20 mouse cellular contexts compared by ENCODE assay signal in the genomic region with DNA sequence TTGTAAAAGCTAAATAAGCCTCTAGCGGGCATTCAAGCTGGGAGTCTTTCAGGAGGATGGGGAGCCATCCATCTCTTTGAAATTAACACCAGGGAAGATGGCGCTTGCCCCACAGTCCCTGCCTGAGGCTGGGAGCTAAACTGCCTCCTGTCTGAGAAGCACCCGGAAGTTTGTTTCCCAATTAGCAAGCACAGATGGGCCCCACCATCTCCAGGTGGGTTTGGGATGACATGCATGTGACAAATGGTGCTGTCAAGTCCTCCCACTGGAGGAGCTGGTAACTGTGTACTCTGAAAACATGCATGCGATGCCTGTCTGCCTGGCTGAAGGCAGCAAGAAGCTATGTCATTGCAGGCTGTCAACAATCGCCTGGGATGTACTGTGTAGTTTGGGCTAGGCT. TPM values are rescaled to one million over a fixed set of nuclear protein-coding genes. Genes with fewer than 3 reads are reported as not detected.
A peak's percentile ranks its signal among the peaks of the same experiment; 100 is the strongest.
DNase-seq lines count a peak whose midpoint lies in the region; ATAC-seq and TF ChIP-seq lines count a peak whose summit lies in the region.
"Had no signal": no experiment of that assay in that cellular context is flagged by ENCODE, and none has a peak within 500 bp of the region (broad histone marks: within the 10 kb centered on the region; RNA-seq: fewer than 3 reads in every experiment).

No protein-coding gene starts in this region.

- no peak overlapping the region for H3K9ac ChIP-seq in kidney, embryonic 14.5 days (ENCODE audit: low read depth, low read length)
- no peak overlapping the region for H3K9ac ChIP-seq in forebrain, postnatal 0 days
- H3K9ac ChIP-seq in neural tube, embryonic 15.5 days (replicated peaks): no peak overlapping the region
- H3K9ac ChIP-seq: liver, embryonic 15.5 days had no signal

- peak; percentile 12; the same call in 1 of the 2 replicates for TF ChIP-seq CTCF in forebrain, postnatal 0 days (IDR thresholded peaks at IDR 0.05; ENCODE audit: low read depth)

- H3K36me3 ChIP-seq in kidney, embryonic 14.5 days (ENCODE audit: control insufficient read depth, insufficient read depth, low read length): no peaks in the 10 kb centered on the region
- H3K36me3 ChIP-seq in megakaryocyte, embryonic 14.5 days (replicated peaks; ENCODE audit: low read length): no peaks in the 10 kb centered on the region
- H3K36me3 ChIP-seq in forebrain, postnatal 0 days (ENCODE audit: insufficient read depth): no peaks in the 10 kb centered on the region
- H3K36me3 ChIP-seq in neural tube, embryonic 15.5 days: no peaks in the 10 kb centered on the region
- H3K36me3 ChIP-seq: heart, embryonic 10.5 days; liver, embryonic 15.5 days had no signal

- H3K27me3 ChIP-seq in kidney, embryonic 14.5 days (ENCODE audit: control insufficient read depth, insufficient read depth, low read length): no peaks in the 10 kb centered on the region
- H3K27me3 ChIP-seq in megakaryocyte, embryonic 14.5 days (replicated peaks): peaks cover 44% of the 10 kb centered on the region
- no peaks in the 10 kb centered on the region for H3K27me3 ChIP-seq in forebrain, postnatal 0 days (ENCODE audit: insufficient read depth, low read length)
- no peaks in the 10 kb centered on the region; the same call in 1 of the 2 replicates for H3K27me3 ChIP-seq in neural tube, embryonic 15.5 days (replicated peaks)
- H3K27me3 ChIP-seq: liver, embryonic 15.5 days had no signal

- H3K4me1 ChIP-seq in kidney, embryonic 14.5 days (ENCODE audit: control insufficient read depth, insufficient read depth, low read length): peaks cover 12% of the 10 kb centered on the region
- H3K4me1 ChIP-seq in megakaryocyte, embryonic 14.5 days: peaks cover 15% of the 10 kb centered on the region
- 0 out of 2 replicates have a peak, but pooled peaks cover 2% of the 10 kb centered on the region for H3K4me1 ChIP-seq in forebrain, postnatal 0 days (ENCODE audit: insufficient read depth)
- peaks cover 15% of the 10 kb centered on the region for H3K4me1 ChIP-seq in neural tube, embryonic 15.5 days
- H3K4me1 ChIP-seq: liver, embryonic 15.5 days had no signal

- H3K27ac ChIP-seq in kidney, embryonic 14.5 days (ENCODE audit: low read depth, low read length): 0 out of 2 replicates have a peak overlapping the region, but pooled peaks have one; percentile 2
- H3K27ac ChIP-seq in forebrain, postnatal 0 days (ENCODE audit: low read depth, low read length): peak overlapping the region; percentile 50; the same call in 1 of the 2 replicates
- peak overlapping the region; percentile 35; the same call in 1 of the 2 replicates for H3K27ac ChIP-seq in neural tube, embryonic 15.5 days (replicated peaks)
- H3K27ac ChIP-seq: heart, embryonic 10.5 days; liver, embryonic 15.5 days had no signal

- DNase-seq in kidney, postnatal 4 days: no peak
- peak; percentile 54 for DNase-seq in forebrain, postnatal 0 days
- DNase-seq: adrenal gland, postnatal 14 days; cerebellum, adult 2 months; gastrocnemius, postnatal 36 days; heart, postnatal 10 days; kidney, postnatal 14 days; thymus, adult 18-20 months had no signal

- H3K9me3 ChIP-seq in kidney, embryonic 14.5 days (ENCODE audit: control insufficient read depth, low read length): no peaks in the 10 kb centered on the region
- H3K9me3 ChIP-seq in megakaryocyte, embryonic 14.5 days: no peaks in the 10 kb centered on the region
- no peaks in the 10 kb centered on the region for H3K9me3 ChIP-seq in forebrain, postnatal 0 days (ENCODE audit: low read length)
- H3K9me3 ChIP-seq in neural tube, embryonic 15.5 days (replicated peaks): no peaks in the 10 kb centered on the region
- H3K9me3 ChIP-seq: heart, embryonic 10.5 days; liver, embryonic 15.5 days had no signal

- 0 out of 2 replicates have a peak, but pooled peaks have one; percentile 22 for ATAC-seq in kidney, embryonic 14.5 days (ENCODE audit: low FRiP score, low TSS enrichment)
- no peak for ATAC-seq in megakaryocyte, adult 5-6 weeks (ENCODE audit: poor library complexity, severe bottlenecking)
- peak; percentile 73 for ATAC-seq in forebrain, postnatal 0 days
- peak; percentile 65; the same call in 1 of the 2 replicates for ATAC-seq in neural tube, embryonic 15.5 days (ENCODE audit: low FRiP score)
- ATAC-seq in granulocyte monocyte progenitor cell, adult 5-6 weeks (replicated peaks; ENCODE audit: poor library complexity, severe bottlenecking): no peak
- ATAC-seq: activated CD4-positive, CD25-positive, alpha-beta regulatory T cell, adult 4 months; inflammation-experienced regulatory T-cells, adult 6 months; lung, postnatal 0 days; Patski had no signal

- no peak overlapping the region for H3K4me2 ChIP-seq in kidney, embryonic 14.5 days (replicated peaks; ENCODE audit: low read depth, low read length)
- H3K4me2 ChIP-seq in forebrain, postnatal 0 days (ENCODE audit: low read depth): no peak overlapping the region
- no peak overlapping the region for H3K4me2 ChIP-seq in neural tube, embryonic 15.5 days
- H3K4me2 ChIP-seq: liver, embryonic 15.5 days had no signal

- WGBS in kidney, embryonic 14.5 days: 13% methylated on average over 5 of the region's 5 CpGs
- 31% methylated on average over 5 of the region's 5 CpGs for WGBS in forebrain, postnatal 0 days
- 19% methylated on average over 5 of the region's 5 CpGs for WGBS in neural tube, embryonic 15.5 days

- no peak overlapping the region for H3K4me3 ChIP-seq in kidney, embryonic 14.5 days (ENCODE audit: low read length)
- peak overlapping the region; percentile 1 for H3K4me3 ChIP-seq in megakaryocyte, embryonic 14.5 days (replicated peaks)
- no peak overlapping the region for H3K4me3 ChIP-seq in forebrain, postnatal 0 days (ENCODE audit: low read depth, low read length)
- no peak overlapping the region for H3K4me3 ChIP-seq in neural tube, embryonic 15.5 days (replicated peaks)
- H3K4me3 ChIP-seq: erythroblast, embryonic 14.5 days; heart, embryonic 10.5 days; liver, embryonic 15.5 days had no signal

RNA-seq across cellular contexts. Expression of gene Mrgbp, which starts 17.3 kb away (rescaled TPM):
- polyA plus RNA-seq in kidney, embryonic 14.5 days (2014; fragmentation: Nextera tagmentation; extraction: Ambion mirVana): 52.4 and 53.9 TPM in 2 replicates
- 9.1 and 22.4 TPM in 2 replicates for polyA plus RNA-seq in megakaryocyte, embryonic 14.5 days (2012; ENCODE audit: insufficient read depth, low replicate concordance)
- total RNA-seq in megakaryocyte, adult 5-6 weeks (2015): 20.2 and 30.8 TPM in 2 replicates
- 21.8 and 23.2 TPM in 2 replicates for total RNA-seq in megakaryocyte, adult 5-6 weeks (2017)
- 55.0 and 63.2 TPM in 2 replicates for total RNA-seq in forebrain, postnatal 0 days (2014; rRNA removed)
- 31.8 and 34.2 TPM in 2 replicates for polyA plus RNA-seq in forebrain, postnatal 0 days (2015; fragmentation: Nextera tagmentation; extraction: Ambion mirVana)
- 36.7 and 37.0 TPM in 2 replicates for polyA plus RNA-seq in neural tube, embryonic 15.5 days (2015; fragmentation: Nextera tagmentation; extraction: Ambion mirVana)
- total RNA-seq in granulocyte monocyte progenitor cell, adult 5-6 weeks (2014; fragmentation: Nextera tagmentation): 38.2 and 39.9 TPM in 2 replicates
- total RNA-seq in granulocyte monocyte progenitor cell, adult 5-6 weeks (2017): 27.1 and 28.9 TPM in 2 replicates

RNA-seq across cellular contexts. Expression of gene Ogfr, which starts 25.2 kb away (rescaled TPM):
- 82.4 and 83.1 TPM in 2 replicates for polyA plus RNA-seq in kidney, embryonic 14.5 days (2014; fragmentation: Nextera tagmentation; extraction: Ambion mirVana)
- 94.3 and 124 TPM in 2 replicates for polyA plus RNA-seq in megakaryocyte, embryonic 14.5 days (2012; ENCODE audit: insufficient read depth, low replicate concordance)
- total RNA-seq in megakaryocyte, adult 5-6 weeks (2015): 37.3 and 42.7 TPM in 2 replicates
- 62.2 and 64.9 TPM in 2 replicates for total RNA-seq in megakaryocyte, adult 5-6 weeks (2017)
- total RNA-seq in forebrain, postnatal 0 days (2014; rRNA removed): 116 and 127 TPM in 2 replicates
- 84.7 and 86.0 TPM in 2 replicates for polyA plus RNA-seq in forebrain, postnatal 0 days (2015; fragmentation: Nextera tagmentation; extraction: Ambion mirVana)
- polyA plus RNA-seq in neural tube, embryonic 15.5 days (2015; fragmentation: Nextera tagmentation; extraction: Ambion mirVana): 81.0 and 90.0 TPM in 2 replicates
- 32.5 and 34.2 TPM in 2 replicates for total RNA-seq in granulocyte monocyte progenitor cell, adult 5-6 weeks (2014; fragmentation: Nextera tagmentation)
- 40.3 and 42.0 TPM in 2 replicates for total RNA-seq in granulocyte monocyte progenitor cell, adult 5-6 weeks (2017)

RNA-seq across cellular contexts. Expression of gene Col9a3, which starts 33.7 kb away (rescaled TPM):
- 4.4 and 6.4 TPM in 2 replicates for polyA plus RNA-seq in kidney, embryonic 14.5 days (2014; fragmentation: Nextera tagmentation; extraction: Ambion mirVana)
- polyA plus RNA-seq in megakaryocyte, embryonic 14.5 days (2012; ENCODE audit: insufficient read depth, low replicate concordance): 1.9 TPM in 1 of 2 replicates, not detected in the other
- total RNA-seq in megakaryocyte, adult 5-6 weeks (2015): 0.62 and 1.3 TPM in 2 replicates
- 0.16 and 0.51 TPM in 2 replicates for total RNA-seq in megakaryocyte, adult 5-6 weeks (2017)
- total RNA-seq in forebrain, postnatal 0 days (2014; rRNA removed): 42.4 and 47.9 TPM in 2 replicates
- 46.8 and 49.5 TPM in 2 replicates for polyA plus RNA-seq in forebrain, postnatal 0 days (2015; fragmentation: Nextera tagmentation; extraction: Ambion mirVana)
- polyA plus RNA-seq in neural tube, embryonic 15.5 days (2015; fragmentation: Nextera tagmentation; extraction: Ambion mirVana): 62.1 and 90.3 TPM in 2 replicates
- total RNA-seq in granulocyte monocyte progenitor cell, adult 5-6 weeks (2014; fragmentation: Nextera tagmentation): 0.41 TPM in 1 of 2 replicates, not detected in the other
- 0.26 and 0.57 TPM in 2 replicates for total RNA-seq in granulocyte monocyte progenitor cell, adult 5-6 weeks (2017)

Comparison
In these comparisons a context has a peak if more than half of its experiments do, and no peak if none do; other contexts are left out.
1. ATAC-seq: peak in kidney, embryonic 14.5 days (single experiment), forebrain, postnatal 0 days (single experiment) and neural tube, embryonic 15.5 days (single experiment); none in megakaryocyte, adult 5-6 weeks (single experiment) and granulocyte monocyte progenitor cell, adult 5-6 weeks (single experiment).
2. Peak in every context shown above with its lines, with median percentiles within 50 percentile points of each other: H3K27ac ChIP-seq.